Mouse (Mus musculus): ENCODE data around the gene Ccdc190.

GRCm38 (mm10) chr1:169916659-169917058 lies 11.8 kb upstream of the Ccdc190 start:
- TF ChIP-seq CTCF (IDR thresholded peaks at IDR 0.05; ENCODE audit: insufficient read depth, low read depth, low read length) (no peak), POLR2A (IDR thresholded peaks at IDR 0.05; ENCODE audit: insufficient read depth, low read depth, low read length) (no peak)

Data from olfactory bulb, adult 2 months (tissue).